In the genomic region with DNA sequence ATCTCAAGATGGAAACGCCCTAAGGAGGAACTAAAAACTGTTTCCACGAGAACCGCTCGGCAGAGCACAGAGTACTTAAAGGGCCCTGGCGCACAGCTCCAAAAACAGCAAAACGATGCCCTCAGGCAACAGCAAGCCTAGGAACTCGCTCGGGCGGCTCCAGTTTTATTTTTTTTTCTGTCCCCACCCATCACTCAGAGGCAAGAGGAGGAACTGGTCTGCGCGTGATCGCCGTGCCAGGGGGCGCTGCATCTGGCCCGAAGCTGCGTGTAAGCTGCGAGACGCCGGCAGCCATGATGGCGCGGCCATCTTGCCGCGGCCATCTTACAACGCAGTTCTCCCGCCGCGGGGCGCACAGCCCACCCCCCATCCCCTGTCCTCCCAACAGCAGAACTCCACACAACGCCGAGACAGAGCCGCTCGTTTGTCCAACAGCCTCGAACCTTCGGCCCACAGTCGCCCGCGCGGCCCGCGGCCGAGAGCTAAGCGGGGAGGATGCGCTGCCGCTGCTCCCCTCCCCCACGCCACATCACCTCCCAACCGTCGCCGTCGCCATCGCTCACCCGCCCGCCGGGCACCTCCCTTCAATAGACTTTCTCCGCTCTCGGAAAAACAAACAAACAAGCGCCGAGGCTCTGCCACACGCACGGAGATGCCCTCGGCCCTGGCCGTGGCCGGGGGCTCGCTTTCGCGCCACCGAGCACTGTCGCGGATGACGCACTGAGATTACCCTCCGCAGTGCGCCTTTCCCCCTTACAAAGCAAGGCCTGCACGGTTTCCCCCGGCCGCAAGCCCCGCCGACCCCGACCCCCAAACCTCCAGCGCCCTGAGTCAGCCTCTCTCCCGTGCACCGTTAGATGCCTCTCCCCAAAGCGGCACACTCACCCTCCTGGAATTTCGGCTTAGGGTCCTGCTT, we compare ENCODE assay signal across 8 mouse cellular contexts. TPM values are rescaled to one million over a fixed set of nuclear protein-coding genes. Genes with fewer than 3 reads are reported as not detected.
DNase-seq lines count a peak whose midpoint lies in the region; ATAC-seq lines count a peak whose summit lies in the region.

No protein-coding gene starts in this region.

- no peaks in the 10 kb centered on the region for H3K27me3 ChIP-seq in hindbrain, embryonic 15.5 days

- peak overlapping the region; percentile 89 for H3K9ac ChIP-seq in hindbrain, embryonic 15.5 days

- H3K79me2 ChIP-seq in macrophage (ENCODE audit: inconsistent target), result peaks cover 47% of the 10 kb centered on the region

- peak; percentile 78 for ATAC-seq in hindbrain, embryonic 15.5 days (ENCODE audit: low FRiP score, low read depth)

- peak overlapping the region; percentile 99 for H3K27ac ChIP-seq in hindbrain, embryonic 15.5 days (replicated peaks)
- H3K27ac ChIP-seq in macrophage, result peak overlapping the region; percentile 84

- peak; percentile 93 for DNase-seq in T-cell, adult 2 months (ENCODE audit: low spot score)
- DNase-seq in cerebellum, postnatal 36 days, result peak; percentile 84 to 86
- peak; percentile 90 to 91 for DNase-seq in frontal cortex, postnatal 36 days (ENCODE audit: low spot score in 2 of 2)
- peak; percentile 89 to 92 for DNase-seq in left cerebral cortex, adult 18-20 months (ENCODE audit: low spot score in 2 of 2)
- peak; percentile 93 for DNase-seq in right cerebral cortex, adult 18-20 months
- DNase-seq in urinary bladder, postnatal 10 days (ENCODE audit: low spot score), result peak; percentile 68

- no peaks in the 10 kb centered on the region for H3K9me3 ChIP-seq in hindbrain, embryonic 15.5 days

- H3K4me3 ChIP-seq in hindbrain, embryonic 15.5 days, result peak overlapping the region; percentile 76
- H3K4me3 ChIP-seq in macrophage (ENCODE audit: inconsistent target), result peak overlapping the region; percentile 83

- under 1% methylated on average over 82 of the region's 82 CpGs for WGBS in hindbrain, embryonic 15.5 days
- under 1% methylated on average over 75 of the region's 82 CpGs for WGBS in macrophage (ENCODE audit: missing documents)

- peak overlapping the region; percentile 82 for H3K4me2 ChIP-seq in hindbrain, embryonic 15.5 days

- H3K4me1 ChIP-seq in hindbrain, embryonic 15.5 days (replicated peaks), result peaks cover 43% of the 10 kb centered on the region

- H3K36me3 ChIP-seq in hindbrain, embryonic 15.5 days, result 0 out of 2 replicates have a peak, but pooled peaks cover 1% of the 10 kb centered on the region
- H3K36me3 ChIP-seq in macrophage (ENCODE audit: inconsistent target), result 0 out of 2 replicates have a peak, but pooled peaks cover 3% of the 10 kb centered on the region

RNA-seq across cellular contexts. Expression of gene Morf4l1, which starts 0.7 kb away (rescaled TPM):
- polyA plus RNA-seq in hindbrain, embryonic 15.5 days (2015; fragmentation: Nextera tagmentation; extraction: Ambion mirVana), result 505 and 550 TPM in 2 replicates
- 100 to 1,000 TPM; 459 to 474 TPM for total RNA-seq in left cerebral cortex, adult 18-20 months (2021)
- total RNA-seq in macrophage (2018; cell fraction: chromatin; rRNA removed), result 100 to 1,000 TPM; 267 to 473 (median 379) TPM
- total RNA-seq in macrophage (2018; cell fraction: cytosol; rRNA removed), result 100 to 1,000 TPM; 308 to 444 (median 369) TPM
- total RNA-seq in macrophage (2018; cell fraction: nucleus; rRNA removed), result 100 to 1,000 TPM; 206 to 324 (median 272) TPM
- polyA plus RNA-seq in macrophage (2018), result 377 to 571 TPM (median 378 TPM) in 3 replicates

RNA-seq across cellular contexts. Expression of gene Adamts7, which starts 49.0 kb away (rescaled TPM):
- polyA plus RNA-seq in hindbrain, embryonic 15.5 days (2015; fragmentation: Nextera tagmentation; extraction: Ambion mirVana), result 7.9 and 9.0 TPM in 2 replicates
- total RNA-seq in left cerebral cortex, adult 18-20 months (2021), result under 1 TPM; 0.35 to 0.73 TPM
- total RNA-seq in macrophage (2018; cell fraction: chromatin; rRNA removed), result 1 to 10 TPM in 1 of 26 experiments, under 1 TPM in 9, not detected in 16; 0.12 to 1.4 (median 0.35) TPM
- under 1 TPM in 7 of 26 experiments, not detected in 19; 0.03 to 0.10 (median 0.09) TPM for total RNA-seq in macrophage (2018; cell fraction: cytosol; rRNA removed)
- under 1 TPM in 3 of 26 experiments, not detected in 23; 0.12 to 0.55 (median 0.23) TPM for total RNA-seq in macrophage (2018; cell fraction: nucleus; rRNA removed)
- not detected in 3 replicates for polyA plus RNA-seq in macrophage (2018)

RNA-seq across cellular contexts. Expression of gene Ctsh, which starts 60.0 kb away (rescaled TPM):
- polyA plus RNA-seq in hindbrain, embryonic 15.5 days (2015; fragmentation: Nextera tagmentation; extraction: Ambion mirVana), result 27.3 and 31.1 TPM in 2 replicates
- total RNA-seq in left cerebral cortex, adult 18-20 months (2021), result 10 to 100 TPM; 21.6 to 23.0 TPM
- 100 to 1,000 TPM; 245 to 581 (median 440) TPM for total RNA-seq in macrophage (2018; cell fraction: chromatin; rRNA removed)
- total RNA-seq in macrophage (2018; cell fraction: cytosol; rRNA removed), result 100 to 1,000 TPM; 403 to 905 (median 562) TPM
- 100 to 1,000 TPM; 222 to 887 (median 616) TPM for total RNA-seq in macrophage (2018; cell fraction: nucleus; rRNA removed)
- polyA plus RNA-seq in macrophage (2018), result 421 to 733 TPM (median 673 TPM) in 3 replicates

Comparison
In these comparisons a context has a peak if more than half of its experiments do, and no peak if none do; other contexts are left out.
1. Peak in every context shown above with its lines: DNase-seq, ATAC-seq, H3K4me3 ChIP-seq and H3K27ac ChIP-seq.
2. RNA of gene Ctsh, which starts 60.0 kb away (polyA plus RNA-seq): 421 to 733 TPM in macrophage; 27.3 to 31.1 TPM in hindbrain, embryonic 15.5 days; every median in the first group is over 10 times any median in the second.